Mouse (Mus musculus) kidney, adult 11 months (tissue): Measurements from ENCODE around the gene Gm17720.

Experiments
- DNase-seq: peaks from one replicate; pipeline ENCODE4 v3.0.0; 2022

Gm17720 gene

GRCm38 (mm10) chr8:110102653-110103052 is at the start of gene Gm17720:
Gene Gm17720 (minus strand): TSS chr8:110102753.
- DNase-seq, result no peak

GRCm38 (mm10) chr8:110145538-110145937 is 43.0 kb upstream of the Gm17720 start:
- no peak for DNase-seq

DNA sequence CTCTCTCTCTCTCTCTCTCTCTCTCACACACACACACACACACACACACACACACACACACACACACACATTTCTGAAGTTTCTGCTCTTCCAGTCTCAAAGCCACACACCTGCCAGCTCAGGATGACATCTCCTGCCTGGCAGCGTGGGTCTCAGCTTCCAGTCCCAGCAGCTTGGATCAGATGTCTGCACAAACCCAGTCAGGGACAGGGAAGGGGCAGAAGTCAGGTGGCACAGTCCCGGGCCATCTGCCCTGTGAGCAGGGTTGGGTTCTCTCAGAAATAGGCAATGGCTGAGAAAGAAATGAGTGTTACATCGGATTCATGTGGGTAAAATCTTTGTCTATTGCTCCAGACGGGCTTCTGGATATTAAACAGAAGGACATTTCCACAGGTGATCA is 38.2 kb upstream of the Gm17720 start:
- no peak for DNase-seq

DNA sequence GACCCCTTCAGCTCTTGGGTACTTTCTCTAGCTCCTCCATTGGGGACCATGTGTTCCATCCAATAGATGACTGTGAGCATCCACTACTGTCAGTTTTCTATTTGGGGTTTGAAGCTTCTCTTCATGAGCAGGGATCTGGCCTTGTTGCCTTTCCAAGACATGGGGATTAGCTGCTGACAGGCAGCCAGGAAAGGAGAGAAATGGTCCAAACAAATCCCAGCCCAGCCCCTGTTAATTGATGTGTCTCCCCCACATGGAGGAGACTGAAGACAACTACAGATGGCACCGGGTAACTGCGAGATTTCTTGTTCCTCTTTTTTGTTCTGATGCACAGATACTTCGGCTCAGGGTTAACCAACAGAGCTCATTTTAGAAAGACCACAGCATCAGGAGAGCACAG is 37.6 kb upstream of the Gm17720 start:
- DNase-seq, result no peak

DNA sequence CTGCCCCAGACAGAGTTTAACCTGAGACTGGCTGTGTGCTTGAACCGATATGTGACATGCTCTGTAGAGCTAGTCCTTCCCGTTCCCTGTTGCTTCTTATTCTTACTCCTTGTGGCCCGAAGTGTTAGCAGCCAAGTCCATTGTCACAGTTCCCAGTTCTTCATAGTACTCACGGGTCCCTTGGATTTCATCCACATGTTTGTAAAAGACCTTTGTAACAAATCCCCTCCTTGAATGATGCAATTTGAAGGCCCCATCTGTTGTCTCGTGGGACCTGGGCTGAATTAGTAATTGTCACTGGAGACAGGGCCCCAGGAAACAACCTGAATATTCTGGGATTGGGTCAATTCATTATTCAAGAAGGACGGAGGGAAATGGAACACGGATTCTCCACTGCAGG is 33.0 kb upstream of the Gm17720 start:
- DNase-seq, result no peak

GRCm38 (mm10) chr8:110134236-110134635 is 31.7 kb upstream of the Gm17720 start:
- no peak for DNase-seq

DNA sequence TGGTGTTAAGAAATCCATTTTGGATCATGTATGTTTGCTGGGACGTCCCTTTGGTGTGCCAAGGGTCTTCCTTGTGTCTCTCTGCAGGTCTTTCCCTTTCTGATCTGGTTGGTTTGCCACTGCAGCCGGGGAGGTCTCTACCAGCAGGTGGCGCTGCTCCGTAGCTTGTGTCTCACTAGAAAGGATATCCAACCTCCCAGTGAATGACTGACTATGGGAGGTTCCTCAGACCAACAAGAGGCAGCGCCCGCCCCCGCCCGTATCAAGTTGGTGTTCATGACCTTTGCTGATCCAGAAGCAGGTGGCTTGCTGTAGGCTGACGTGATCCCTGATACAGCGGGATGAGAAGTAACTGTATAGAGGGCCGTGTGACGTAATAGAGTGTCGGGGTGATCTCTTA is 28.0 kb upstream of the Gm17720 start:
- peak; percentile 45 for DNase-seq

DNA sequence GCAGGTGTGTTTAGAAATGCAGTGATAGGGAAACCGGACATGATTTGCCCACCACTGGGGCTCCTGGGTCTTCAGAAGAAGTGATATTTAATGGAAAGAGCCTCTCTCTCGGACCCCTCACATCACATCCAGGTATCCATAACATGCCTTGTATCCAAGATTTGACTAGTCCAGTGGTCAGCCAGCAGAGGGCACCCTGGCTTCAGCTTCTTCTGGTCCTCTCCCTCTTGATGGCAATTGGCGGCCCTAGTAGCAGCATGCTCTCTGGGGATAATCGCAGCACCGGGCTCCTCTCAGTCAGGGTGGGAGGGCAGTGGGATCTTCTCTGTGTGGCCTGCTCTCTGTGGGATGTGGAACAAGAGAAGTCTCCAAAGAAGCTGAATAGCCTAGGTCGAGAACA is 17.2 kb upstream of the Gm17720 start:
- no peak for DNase-seq

DNA sequence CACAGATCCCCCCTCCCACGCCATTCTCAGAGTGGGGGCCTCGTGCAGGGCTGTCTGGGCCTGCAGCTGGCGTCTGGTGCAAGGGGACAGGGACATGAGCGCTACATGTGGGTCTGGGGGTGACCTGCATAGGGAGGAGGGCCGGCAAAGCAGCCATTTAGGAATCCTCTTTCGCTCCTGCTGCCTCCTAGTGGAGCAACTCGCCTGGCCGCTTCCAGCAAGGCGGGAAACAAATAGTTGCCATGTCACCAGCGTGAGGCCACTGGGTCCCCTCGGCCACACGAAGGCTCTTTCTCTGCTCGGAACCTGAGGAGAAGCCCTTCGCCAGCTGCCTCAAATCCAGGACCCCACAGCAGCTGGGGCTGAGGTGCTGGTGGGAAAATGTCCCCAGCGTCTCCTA is 877 bp downstream of the Gm17720 start:
- DNase-seq, result no peak

- DNase-seq, result no peak
Observed at GRCm38 (mm10) chr8:110100907-110101306, 1.6 kb downstream of the Gm17720 start, which contains the start of gene Gm21964. Gene Gm21964 (plus strand): TSS chr8:110101207.

- no peak for DNase-seq
Observed at GRCm38 (mm10) chr8:110091869-110092268, 10.7 kb downstream of the Gm17720 start.

GRCm38 (mm10) chr8:110082416-110083105 is 20.0 kb downstream of the Gm17720 start:
- no peak for DNase-seq

DNA sequence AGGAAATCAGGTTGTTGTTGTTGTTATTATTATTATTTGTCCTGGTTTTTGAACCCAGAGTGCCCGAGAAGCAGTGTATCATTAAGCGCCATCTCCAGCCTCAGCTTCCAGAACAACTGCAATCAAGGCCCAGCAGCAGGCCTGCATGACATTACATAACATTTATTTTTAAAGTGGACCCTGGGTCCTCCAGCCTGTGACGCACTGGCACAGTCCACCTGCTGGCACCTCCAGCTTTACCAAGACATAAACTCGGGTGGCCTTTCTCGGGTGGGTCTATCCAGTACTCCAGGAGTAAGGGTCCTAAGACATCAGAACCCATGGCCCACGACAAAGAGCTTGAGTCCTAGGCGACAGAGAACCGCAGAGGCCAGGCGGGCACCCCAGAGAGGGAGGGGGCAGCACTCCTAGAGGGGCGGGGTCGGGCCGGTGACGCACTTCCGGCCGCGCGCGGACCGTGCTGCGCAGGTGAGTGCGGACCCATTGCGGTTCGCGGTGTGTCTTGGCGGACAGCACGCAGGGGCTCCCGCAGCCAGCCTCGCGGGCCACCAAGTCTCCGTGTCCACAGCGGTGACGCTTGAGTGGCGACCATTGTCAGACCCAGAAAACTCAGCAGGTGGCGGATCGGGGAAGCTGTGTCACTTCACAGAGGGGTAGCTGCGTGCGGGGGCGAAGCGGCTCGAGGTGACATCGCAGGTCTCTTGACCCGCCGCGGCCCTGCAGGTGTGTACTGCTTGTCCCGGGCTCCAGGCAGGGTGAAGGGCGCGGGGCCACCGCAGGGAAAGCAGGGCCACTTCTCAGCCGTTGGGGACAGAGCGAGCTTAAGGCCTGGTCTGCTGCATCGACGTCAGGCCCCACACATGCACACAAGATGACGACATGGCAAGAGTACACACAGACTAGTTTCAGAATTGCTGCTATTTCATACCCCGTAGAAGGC is 23.0 kb downstream of the Gm17720 start, which contains the start of gene Zfp612:
Gene Zfp612 (plus strand): TSS at position 465 of the 940 bp plus-strand sequence.
- DNase-seq, result peak; percentile 56

- DNase-seq, result no peak
Observed at GRCm38 (mm10) chr8:110074496-110074895, 28.1 kb downstream of the Gm17720 start.

- DNase-seq, result no peak
Observed at GRCm38 (mm10) chr8:110071600-110071999, 31.0 kb downstream of the Gm17720 start.

DNA sequence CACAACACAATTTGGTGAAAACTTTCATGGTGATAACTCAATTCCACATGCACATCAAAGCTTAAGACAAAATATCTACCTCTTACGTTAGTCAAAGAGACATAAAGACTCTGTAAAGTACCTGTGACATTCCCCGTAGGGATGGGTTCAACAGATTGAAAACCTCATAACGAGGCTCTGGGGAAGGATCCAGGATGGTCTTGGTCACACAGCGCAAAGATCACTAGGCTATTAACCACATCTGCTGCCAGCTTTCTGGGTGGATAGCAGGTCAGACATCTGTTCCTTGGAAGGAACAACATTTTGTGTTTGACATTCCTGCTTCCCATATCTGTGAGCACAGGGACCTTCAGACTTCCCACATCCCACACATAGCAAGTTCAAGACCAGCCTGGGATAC is 32.8 kb downstream of the Gm17720 start:
- DNase-seq, result no peak

GRCm38 (mm10) chr8:110065676-110066075 is 36.9 kb downstream of the Gm17720 start:
- no peak for DNase-seq

DNA sequence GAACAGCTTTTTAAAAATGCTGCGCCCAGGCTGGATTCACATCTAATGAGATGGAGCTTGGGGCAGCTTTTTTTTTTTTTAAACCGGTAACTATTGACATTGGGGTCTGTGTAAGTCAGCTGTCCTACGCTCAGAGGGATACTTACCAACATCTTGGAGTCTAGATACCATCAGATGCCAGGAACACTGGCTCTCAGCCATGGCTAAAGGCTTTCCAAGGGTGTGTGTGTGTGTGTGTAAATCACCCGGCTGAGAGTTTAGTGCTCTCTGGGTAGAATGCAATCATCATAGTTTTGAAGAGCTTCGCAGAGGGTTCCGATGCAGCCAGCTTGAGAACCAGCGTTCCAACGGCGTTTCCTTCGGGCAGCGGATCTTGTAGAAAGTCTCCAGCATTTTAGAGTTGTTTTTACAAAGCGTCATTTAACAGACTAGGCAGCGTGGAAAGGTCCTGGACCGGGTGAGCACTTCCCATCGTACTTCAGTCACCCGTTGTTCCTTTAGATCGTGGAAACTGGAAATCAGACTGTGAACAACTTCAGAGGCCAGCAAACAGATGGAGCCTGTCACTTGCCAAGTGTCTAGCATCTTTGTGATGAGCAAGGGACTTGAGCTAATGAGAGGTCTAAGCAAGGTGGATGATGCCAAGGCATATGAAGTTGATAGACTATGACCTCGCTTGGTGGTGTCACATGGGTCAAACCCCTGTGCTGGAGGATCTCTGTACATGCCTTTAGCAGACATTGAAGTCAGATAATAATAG is 37.8 kb downstream of the Gm17720 start:
- DNase-seq, result no peak

- DNase-seq, result no peak
Observed at GRCm38 (mm10) chr8:110064161-110064560, 38.4 kb downstream of the Gm17720 start.

DNA sequence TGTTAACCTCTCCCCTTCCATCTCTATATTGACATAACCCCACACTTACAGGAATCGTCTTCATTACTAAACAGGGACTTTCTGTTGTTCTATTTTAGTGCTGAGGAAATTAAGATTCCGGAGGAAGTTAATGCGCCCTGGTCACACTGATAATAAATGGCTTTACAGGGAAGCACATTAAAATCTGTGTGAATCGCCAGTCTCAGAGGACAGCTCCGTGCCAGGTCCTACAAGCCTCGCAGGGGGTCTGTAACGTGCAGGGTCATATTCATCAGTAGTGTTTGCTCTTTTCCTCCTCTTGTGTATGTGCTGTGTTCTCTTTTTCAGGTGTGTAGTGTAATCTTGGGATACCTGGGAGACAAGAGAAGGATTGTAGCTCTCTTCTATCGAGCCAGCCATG is 44.3 kb downstream of the Gm17720 start:
- no peak for DNase-seq

- DNase-seq, result no peak
Observed at GRCm38 (mm10) chr8:110051208-110051607, 51.3 kb downstream of the Gm17720 start.

- no peak for DNase-seq
Observed at GRCm38 (mm10) chr8:110040509-110040908, 62.0 kb downstream of the Gm17720 start.

DNA sequence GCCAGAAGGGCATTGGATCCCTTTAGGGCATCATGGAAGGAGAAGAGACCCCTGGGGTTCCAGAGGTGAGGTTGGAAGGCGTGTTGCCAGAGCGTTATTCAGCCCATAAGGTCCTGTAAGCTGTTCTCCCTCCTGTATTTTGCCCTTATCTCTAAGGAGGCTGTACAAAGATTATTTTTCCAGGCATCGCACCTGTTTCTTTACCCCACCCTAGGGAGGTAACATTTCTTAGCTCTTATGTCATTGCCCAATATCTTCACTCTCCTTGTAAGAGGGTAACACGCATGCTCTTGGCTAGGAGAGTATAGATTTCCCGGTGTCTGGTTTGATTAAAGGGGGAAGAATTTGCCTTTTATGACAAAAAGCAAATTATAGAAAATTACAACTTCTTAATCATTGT is 62.9 kb downstream of the Gm17720 start, which contains the start of gene Chst4:
Gene Chst4 (minus strand): TSS at position 82 of the 400 bp plus-strand sequence.
- DNase-seq, result no peak
